Mouse (Mus musculus): ENCODE measurements at regions not wholly inside any gene's neighbourhood (a gene's known extent, or its start where the extent isn't known, plus 50 kb on each side); places are given as distances from the start of the nearest gene placed in this dataset.

GRCm38 (mm10) chr10:119038991-119039390 is 169.0 kb upstream of the Dyrk2 start:
- Histone ChIP-seq H3K4me2 (ENCODE audit: low read depth, low read length, poor library complexity, severe bottlenecking) (no peak overlapping the region), H3K4me3 (ENCODE audit: low read depth, low read length) (no peak overlapping the region), H3K27ac (ENCODE audit: low read depth, low read length) (no peak overlapping the region), H3K9me3 (ENCODE audit: low read length) (no peaks in the 10 kb centered on the region), H3K27me3 (ENCODE audit: insufficient read depth, low read length) (no peaks in the 10 kb centered on the region), H3K36me3 (ENCODE audit: insufficient read depth, low read length) (no peaks in the 10 kb centered on the region), H3K9ac (replicated peaks; ENCODE audit: low read length, poor library complexity, severe bottlenecking) (no peak overlapping the region), H3K4me1 (ENCODE audit: insufficient read depth, low read length) (no peaks in the 10 kb centered on the region)
- ATAC-seq (ENCODE audit: low FRiP score) (no peak), DNase-seq (ENCODE audit: low spot score) (no peak)
- 90% methylated on average over 6 of the region's 6 CpGs for WGBS
- TF ChIP-seq CTCF (IDR thresholded peaks at IDR 0.05), result no peak

GRCm38 (mm10) chr10:119037781-119038180 is 167.8 kb upstream of the Dyrk2 start:
- no peak overlapping the region for H3K9ac ChIP-seq (replicated peaks; ENCODE audit: low read length, poor library complexity, severe bottlenecking)
- no peak overlapping the region for H3K4me2 ChIP-seq (ENCODE audit: low read depth, low read length, poor library complexity, severe bottlenecking)
- DNase-seq (ENCODE audit: low spot score), result no peak
- H3K4me1 ChIP-seq (ENCODE audit: insufficient read depth, low read length), result no peaks in the 10 kb centered on the region
- ATAC-seq (ENCODE audit: low FRiP score), result no peak
- H3K9me3 ChIP-seq (ENCODE audit: low read length), result no peaks in the 10 kb centered on the region
- 96% methylated on average over 8 of the region's 8 CpGs for WGBS
- no peak for TF ChIP-seq CTCF (IDR thresholded peaks at IDR 0.05)
- H3K27me3 ChIP-seq (ENCODE audit: insufficient read depth, low read length), result no peaks in the 10 kb centered on the region
- no peak overlapping the region for H3K4me3 ChIP-seq (ENCODE audit: low read depth, low read length)
- no peaks in the 10 kb centered on the region for H3K36me3 ChIP-seq (ENCODE audit: insufficient read depth, low read length)
- no peak overlapping the region for H3K27ac ChIP-seq (ENCODE audit: low read depth, low read length)

DNA sequence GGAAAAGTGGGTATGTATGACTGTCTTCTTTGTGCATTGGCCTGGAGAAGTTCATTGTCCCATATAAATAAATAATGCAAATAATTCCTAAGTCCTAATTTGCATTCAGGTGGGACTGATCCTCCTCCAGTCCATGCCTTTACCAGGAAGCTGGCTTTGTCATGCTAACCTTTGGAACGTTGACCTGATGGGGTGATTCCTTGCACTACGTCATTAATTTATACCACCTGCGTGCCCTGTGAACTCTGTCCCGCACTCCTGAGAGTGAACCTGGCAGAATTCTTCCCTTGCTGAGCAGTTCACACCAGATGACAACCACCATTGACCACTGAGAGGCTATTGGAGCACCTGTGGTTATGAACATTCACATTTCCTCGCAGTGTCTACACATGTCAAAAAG is 165.9 kb upstream of the Dyrk2 start:
- Histone ChIP-seq H3K27me3 (ENCODE audit: insufficient read depth, low read length) (no peaks in the 10 kb centered on the region), H3K9ac (replicated peaks; ENCODE audit: low read length, poor library complexity, severe bottlenecking) (no peak overlapping the region), H3K36me3 (ENCODE audit: insufficient read depth, low read length) (no peaks in the 10 kb centered on the region), H3K4me1 (ENCODE audit: insufficient read depth, low read length) (no peaks in the 10 kb centered on the region), H3K9me3 (ENCODE audit: low read length) (no peaks in the 10 kb centered on the region), H3K27ac (ENCODE audit: low read depth, low read length) (no peak overlapping the region), H3K4me3 (ENCODE audit: low read depth, low read length) (no peak overlapping the region), H3K4me2 (ENCODE audit: low read depth, low read length, poor library complexity, severe bottlenecking) (no peak overlapping the region)
- no peak for TF ChIP-seq CTCF (IDR thresholded peaks at IDR 0.05)
- DNase-seq (ENCODE audit: low spot score) (no peak), ATAC-seq (ENCODE audit: low FRiP score) (no peak)
- 86% methylated on average over 5 of the region's 5 CpGs for WGBS

DNA sequence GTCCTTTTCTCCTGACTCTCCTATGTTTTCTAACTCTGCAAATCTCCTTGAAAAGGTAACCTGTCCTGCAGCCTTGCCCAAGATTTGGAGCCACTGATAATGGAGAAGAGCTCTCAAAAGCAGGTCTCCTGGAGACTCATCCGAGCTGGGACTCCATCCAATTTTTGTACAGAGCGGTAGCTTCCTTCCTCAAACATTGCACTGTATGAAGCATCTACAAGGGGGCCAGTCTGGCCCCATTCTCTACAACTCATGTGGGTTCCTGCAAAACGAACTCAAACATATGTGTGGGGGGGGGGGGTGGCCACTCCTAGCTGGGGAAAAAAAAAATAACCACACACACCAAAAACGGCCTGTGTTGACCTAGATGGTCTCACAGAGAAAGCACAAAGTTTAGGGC is 164.4 kb upstream of the Dyrk2 start:
- 83% methylated on average over 4 of the region's 4 CpGs for WGBS
- no peaks in the 10 kb centered on the region for H3K27me3 ChIP-seq (ENCODE audit: insufficient read depth, low read length)
- no peaks in the 10 kb centered on the region for H3K4me1 ChIP-seq (ENCODE audit: insufficient read depth, low read length)
- no peak for ATAC-seq (ENCODE audit: low FRiP score)
- H3K9ac ChIP-seq (replicated peaks; ENCODE audit: low read length, poor library complexity, severe bottlenecking), result no peak overlapping the region
- no peak overlapping the region for H3K27ac ChIP-seq (ENCODE audit: low read depth, low read length)
- H3K36me3 ChIP-seq (ENCODE audit: insufficient read depth, low read length), result no peaks in the 10 kb centered on the region
- no peak overlapping the region for H3K4me2 ChIP-seq (ENCODE audit: low read depth, low read length, poor library complexity, severe bottlenecking)
- DNase-seq (ENCODE audit: low spot score), result no peak
- no peaks in the 10 kb centered on the region for H3K9me3 ChIP-seq (ENCODE audit: low read length)
- no peak for TF ChIP-seq CTCF (IDR thresholded peaks at IDR 0.05)
- no peak overlapping the region for H3K4me3 ChIP-seq (ENCODE audit: low read depth, low read length)

GRCm38 (mm10) chr10:119031282-119032275 is 161.6 kb upstream of the Dyrk2 start:
- H3K4me2 ChIP-seq (ENCODE audit: low read depth, low read length, poor library complexity, severe bottlenecking), result no peak overlapping the region
- 86% methylated on average over 16 of the region's 16 CpGs for WGBS
- H3K4me1 ChIP-seq (ENCODE audit: insufficient read depth, low read length), result no peaks in the 10 kb centered on the region
- H3K27ac ChIP-seq (ENCODE audit: low read depth, low read length), result no peak overlapping the region
- TF ChIP-seq CTCF (IDR thresholded peaks at IDR 0.05), result no peak
- no peak overlapping the region for H3K4me3 ChIP-seq (ENCODE audit: low read depth, low read length)
- no peaks in the 10 kb centered on the region for H3K9me3 ChIP-seq (ENCODE audit: low read length)
- ATAC-seq (ENCODE audit: low FRiP score), result no peak
- no peaks in the 10 kb centered on the region for H3K36me3 ChIP-seq (ENCODE audit: insufficient read depth, low read length)
- DNase-seq (ENCODE audit: low spot score), result no peak
- no peaks in the 10 kb centered on the region for H3K27me3 ChIP-seq (ENCODE audit: insufficient read depth, low read length)
- no peak overlapping the region for H3K9ac ChIP-seq (replicated peaks; ENCODE audit: low read length, poor library complexity, severe bottlenecking)

GRCm38 (mm10) chr10:119028480-119029137 is 158.6 kb upstream of the Dyrk2 start:
- no peak for ATAC-seq (ENCODE audit: low FRiP score)
- H3K4me3 ChIP-seq (ENCODE audit: low read depth, low read length), result no peak overlapping the region

More at GRCm38 (mm10) chr10:119028480-119029137, 158.6 kb upstream of the Dyrk2 start:
- Histone ChIP-seq H3K4me1 (ENCODE audit: insufficient read depth, low read length) (no peaks in the 10 kb centered on the region), H3K4me2 (ENCODE audit: low read depth, low read length, poor library complexity, severe bottlenecking) (no peak overlapping the region), H3K9me3 (ENCODE audit: low read length) (no peaks in the 10 kb centered on the region), H3K36me3 (ENCODE audit: insufficient read depth, low read length) (no peaks in the 10 kb centered on the region), H3K27ac (ENCODE audit: low read depth, low read length) (no peak overlapping the region), H3K9ac (replicated peaks; ENCODE audit: low read length, poor library complexity, severe bottlenecking) (no peak overlapping the region), H3K27me3 (ENCODE audit: insufficient read depth, low read length) (no peaks in the 10 kb centered on the region)
- DNase-seq (ENCODE audit: low spot score), result no peak
- 66% methylated on average over 3 of the region's 3 CpGs for WGBS
- TF ChIP-seq CTCF (IDR thresholded peaks at IDR 0.05), result no peak
